Mouse (Mus musculus) erythroblast, embryonic 14.5 days (primary cell): ENCODE results near the gene Kcnh8.

Experiments
- GATA1 ChIP-seq: IDR thresholded peaks from 2 replicates; pipeline ENCODE4 v1.6.1; 2012; ENCODE audit warnings: low read length, inconsistent platforms, mixed read lengths
- TAL1 ChIP-seq: IDR thresholded peaks from 3 replicates; pipeline ENCODE4 v1.6.1; 2012; ENCODE audit warnings: low read length, inconsistent platforms, mixed read lengths

- TF ChIP-seq GATA1, result no peak
- no peak for TF ChIP-seq TAL1
Observed at GRCm38 (mm10) chr17:52599141-52599540, 3.4 kb upstream of the Kcnh8 start.
